Mouse (Mus musculus) CH12.LX (cell line): ENCODE measurements around the gene Ms4a1. TPM values are rescaled to one million over a fixed set of nuclear protein-coding genes. Genes with fewer than 3 reads are reported as not detected.

ENCODE experiments used
- DNase-seq: peaks from one replicate; pipeline ENCODE4 v3.0.0-alpha.2; 2013; ENCODE audit errors: extremely low read depth
- H3K27ac ChIP-seq: 2 replicates; pipeline ENCODE4 v1.5.1; 2012; ENCODE audit warnings: low read depth, mild to moderate bottlenecking, control low read depth, moderate library complexity; ENCODE audit not compliant: insufficient read depth
- H3K27me3 ChIP-seq: replicated peaks from 2 replicates; pipeline ENCODE3; 2012; ENCODE audit warnings: inconsistent platforms
- H3K36me3 ChIP-seq, 2 experiments: replicated peaks in 1 of 2; 2 replicates each; pipeline versions ENCODE3 to v1.6.1; 2012; ENCODE audit warnings: inconsistent platforms in 1 of 2, low read length in 1 of 2, mild to moderate bottlenecking in 1 of 2, mixed read lengths in 1 of 2, moderate library complexity in 1 of 2; ENCODE audit not compliant: control insufficient read depth in 1 of 2, insufficient read depth in 1 of 2
- H3K4me1 ChIP-seq, 2 experiments: 2 replicates each; pipeline ENCODE4 v1.6.1; 2012; ENCODE audit warnings: inconsistent platforms in 1 of 2, moderate library complexity in 1 of 2; ENCODE audit not compliant: insufficient read depth in 2 of 2, control insufficient read depth in 1 of 2
- H3K4me2 ChIP-seq: 2 replicates; pipeline ENCODE4 v1.6.1; 2012; ENCODE audit warnings: low read depth, mild to moderate bottlenecking, control low read depth; ENCODE audit not compliant: poor library complexity, insufficient read depth, severe bottlenecking
- H3K4me3 ChIP-seq, 3 experiments: fragments of 150-350 bp in 1 of 3; sonication (generic) in 1 of 3; replicated peaks in 1 of 3; 2 replicates each; pipeline versions ENCODE3 to v1.5.1; 2011 to 2012; ENCODE audit warnings: low read depth in 2 of 3, low read length in 2 of 3, mild to moderate bottlenecking in 2 of 3, moderate library complexity in 2 of 3, control low read depth in 1 of 3, improper control_type of control experiment in 1 of 3, inconsistent platforms in 1 of 3, mixed read lengths in 1 of 3; ENCODE audit not compliant: poor library complexity in 1 of 3
- H3K79me2 ChIP-seq: replicated peaks from 2 replicates; pipeline ENCODE4 v1.6.1; 2012; ENCODE audit warnings: mild to moderate bottlenecking, moderate library complexity; ENCODE audit not compliant: control insufficient read depth, poor library complexity, insufficient read depth, severe bottlenecking; ENCODE audit errors: extremely low read depth
- H3K9ac ChIP-seq: 2 replicates; pipeline ENCODE4 v1.6.1; 2012; ENCODE audit warnings: low read depth, mild to moderate bottlenecking, control low read depth, moderate library complexity; ENCODE audit not compliant: insufficient read depth
- H3K9me3 ChIP-seq: replicated peaks from 2 replicates; pipeline ENCODE3; 2012; ENCODE audit warnings: low read length, inconsistent platforms, mixed read lengths
- BHLHE40 ChIP-seq: IDR thresholded peaks from 2 replicates; pipeline ENCODE4 v1.6.1; 2011; ENCODE audit warnings: mild to moderate bottlenecking, low read depth, low read length, improper control_type of control experiment
- CHD2 ChIP-seq: IDR thresholded peaks from 2 replicates; pipeline ENCODE4 v1.6.1; 2011; ENCODE audit warnings: low read length, improper control_type of control experiment
- CTCF ChIP-seq, 2 experiments: IDR thresholded peaks in 1 of 2; conservative IDR thresholded peaks in 1 of 2; 2 replicates each; pipeline ENCODE4 v1.5.1; 2011 to 2012; ENCODE audit warnings: low read depth in 2 of 2, low read length in 2 of 2, improper control_type of control experiment in 1 of 2, inconsistent platforms in 1 of 2, mild to moderate bottlenecking in 1 of 2, moderate library complexity in 1 of 2
- E2F4 ChIP-seq: IDR thresholded peaks from 2 replicates; pipeline ENCODE4 v1.6.1; 2011; ENCODE audit warnings: low read depth, low read length, improper control_type of control experiment; ENCODE audit not compliant: insufficient replicate concordance
- ELF1 ChIP-seq: IDR thresholded peaks from 2 replicates; pipeline ENCODE4 v1.6.1; 2014; ENCODE audit warnings: low read depth, mild to moderate bottlenecking, inconsistent platforms, low read length, improper control_type of control experiment
- EP300 ChIP-seq: IDR thresholded peaks from 2 replicates; pipeline ENCODE4 v1.6.1; 2011; ENCODE audit warnings: low read length, improper control_type of control experiment
- ETS1 ChIP-seq: conservative IDR thresholded peaks from 2 replicates; pipeline ENCODE4 v1.6.1; 2012; ENCODE audit warnings: low read depth, mild to moderate bottlenecking, inconsistent platforms, low read length, improper control_type of control experiment, moderate library complexity
- GABPA ChIP-seq: IDR thresholded peaks from 2 replicates; pipeline ENCODE4 v1.6.1; 2012; ENCODE audit warnings: low read depth, low read length, improper control_type of control experiment, inconsistent platforms; ENCODE audit not compliant: insufficient replicate concordance
- HCFC1 ChIP-seq: IDR thresholded peaks from 2 replicates; pipeline ENCODE4 v1.6.1; 2012; ENCODE audit warnings: low read depth, mild to moderate bottlenecking, inconsistent platforms, low read length, improper control_type of control experiment
- IRF4 ChIP-seq: IDR thresholded peaks from 2 replicates; pipeline ENCODE4 v1.6.1; 2014; ENCODE audit warnings: low read depth, mild to moderate bottlenecking, inconsistent platforms, low read length, improper control_type of control experiment
- JUN ChIP-seq: IDR thresholded peaks from 2 replicates; pipeline ENCODE4 v1.6.1; 2011; ENCODE audit warnings: low read depth, mild to moderate bottlenecking, low read length, improper control_type of control experiment, moderate library complexity; ENCODE audit not compliant: insufficient read depth
- JUND ChIP-seq: conservative IDR thresholded peaks from 2 replicates; pipeline ENCODE4 v1.6.1; 2011; ENCODE audit warnings: low read depth, low read length, improper control_type of control experiment
- KAT2A ChIP-seq: IDR thresholded peaks from 2 replicates; pipeline ENCODE4 v1.6.1; 2012; ENCODE audit warnings: low read length, improper control_type of control experiment, inconsistent platforms; ENCODE audit not compliant: insufficient replicate concordance
- MAFK ChIP-seq: IDR thresholded peaks from 2 replicates; pipeline ENCODE4 v1.6.1; 2011; ENCODE audit warnings: low read length, improper control_type of control experiment; ENCODE audit not compliant: insufficient replicate concordance
- MAX ChIP-seq: IDR thresholded peaks from 2 replicates; pipeline ENCODE4 v1.6.1; 2011; ENCODE audit warnings: low read length, improper control_type of control experiment
- MAZ ChIP-seq: IDR thresholded peaks from 2 replicates; pipeline ENCODE4 v1.6.1; 2012; ENCODE audit warnings: low read depth, mild to moderate bottlenecking, inconsistent platforms, low read length, improper control_type of control experiment, moderate library complexity
- MYC ChIP-seq: IDR thresholded peaks from 2 replicates; pipeline ENCODE4 v1.6.1; 2011; ENCODE audit warnings: low read depth, mild to moderate bottlenecking, improper control_type of control experiment, low read length
- NELFE ChIP-seq: IDR thresholded peaks from 2 replicates; pipeline ENCODE4 v1.6.1; 2011; ENCODE audit warnings: low read depth, low read length, improper control_type of control experiment
- PAX5 ChIP-seq: IDR thresholded peaks from 2 replicates; pipeline ENCODE4 v1.6.1; 2012; ENCODE audit warnings: low read length, inconsistent platforms, mixed read lengths
- POLR2A ChIP-seq: IDR thresholded peaks from 2 replicates; pipeline ENCODE4 v1.6.1; 2011; ENCODE audit warnings: low read depth, mild to moderate bottlenecking, improper control_type of control experiment, low read length
- POLR2AphosphoS2 ChIP-seq: IDR thresholded peaks from 2 replicates; pipeline ENCODE4 v1.6.1; 2011; ENCODE audit warnings: low read depth, low read length, improper control_type of control experiment
- RAD21 ChIP-seq: IDR thresholded peaks from 2 replicates; pipeline ENCODE4 v1.6.1; 2011; ENCODE audit warnings: low read depth, mild to moderate bottlenecking, low read length, improper control_type of control experiment, moderate library complexity
- SIN3A ChIP-seq: IDR thresholded peaks from 2 replicates; pipeline ENCODE4 v1.6.1; 2012; ENCODE audit warnings: low read length, improper control_type of control experiment, inconsistent platforms
- SMC3 ChIP-seq: IDR thresholded peaks from 2 replicates; pipeline ENCODE4 v1.6.1; 2011; ENCODE audit warnings: low read depth, low read length, improper control_type of control experiment
- TBP ChIP-seq: conservative IDR thresholded peaks from 2 replicates; pipeline ENCODE4 v1.6.1; 2011; ENCODE audit warnings: low read depth, low read length, improper control_type of control experiment
- TCF12 ChIP-seq: IDR thresholded peaks from 2 replicates; pipeline ENCODE4 v1.6.1; 2014; ENCODE audit warnings: low read depth, mild to moderate bottlenecking, inconsistent platforms, low read length, improper control_type of control experiment
- UBTF ChIP-seq: IDR thresholded peaks from 2 replicates; pipeline ENCODE4 v1.6.1; 2012; ENCODE audit warnings: low read depth, mild to moderate bottlenecking, inconsistent platforms, low read length, improper control_type of control experiment, moderate library complexity
- USF1 ChIP-seq: IDR thresholded peaks from 2 replicates; pipeline ENCODE4 v1.6.1; 2014; ENCODE audit warnings: low read depth, mild to moderate bottlenecking, inconsistent platforms, low read length, improper control_type of control experiment
- USF2 ChIP-seq: conservative IDR thresholded peaks from 2 replicates; pipeline ENCODE4 v1.6.1; 2011; ENCODE audit warnings: low read depth, low read length, improper control_type of control experiment
- ZKSCAN1 ChIP-seq: IDR thresholded peaks from 2 replicates; pipeline ENCODE4 v1.6.1; 2012; ENCODE audit warnings: low read depth, inconsistent platforms, low read length, improper control_type of control experiment, borderline replicate concordance
- ZMIZ1 ChIP-seq: IDR thresholded peaks from 2 replicates; pipeline ENCODE4 v1.6.1; 2012; ENCODE audit warnings: low read depth, mild to moderate bottlenecking, inconsistent platforms, low read length, improper control_type of control experiment
- ZNF384 ChIP-seq: IDR thresholded peaks from 2 replicates; pipeline ENCODE4 v1.6.1; 2012; ENCODE audit warnings: low read depth, low read length, improper control_type of control experiment, inconsistent platforms
- dilution Hi-C: fragments of 300-500 bp; cut with MboI; formaldehyde crosslinking; loops from 2 replicates; pipeline ENCODE4 v1.14.3; 2020; ENCODE audit warnings: low sequenced_read_pairs; ENCODE audit not compliant: extremely low pct_unique_long_range_greater_than_20kb, extremely low pct_ligation_motif_present
- in situ Hi-C: fragments of 300-500 bp; cut with MboI; formaldehyde crosslinking; loops from 3 replicates; pipeline ENCODE4 v1.14.3; 2019; ENCODE audit warnings: low sequenced_read_pairs, low pct_ligation_motif_present, low pct_unique_long_range_greater_than_20kb, mixed read lengths
- polyA plus RNA-seq: library from polyadenylated mRNA; unstranded; fragments of >175 nt; gene quantifications from 2 replicates; pipeline ENCODE4 v1.2.1, GENCODE M21; 2012; ENCODE audit warnings: low read depth; ENCODE audit not compliant: insufficient read length
- total RNA-seq, 2 experiments: library from RNA; depleted of rRNA; stranded (reverse); fragments of 300-350 nt in 1 of 2; fragments of >200 nt in 1 of 2; gene quantifications; 2 replicates each; pipeline ENCODE4 v1.2.3; 2012 to 2014

The Ms4a1 gene
- total and polyA plus RNA-seq, 3 experiments = 106 to 642 (median 387) TPM

- dilution Hi-C loops (no loop called here), in situ Hi-C loops (no loop called here)
- Histone ChIP-seq H3K79me2 (no peaks in the 10 kb centered on the region), H3K36me3 (no peaks in the 10 kb centered on the region), H3K9me3 (no peaks in the 10 kb centered on the region), H3K4me3 (no peak overlapping the region), H3K4me2 (no peak overlapping the region), H3K4me1 (peaks cover 2 to 6% of the 10 kb centered on the region in 2 experiments; a peak in 2 of 4 replicates), H3K27me3 (no peaks in the 10 kb centered on the region), H3K27ac (no peak overlapping the region), H3K9ac (no peak overlapping the region)
- no peak for TF ChIP-seq PAX5
- no peak for TF ChIP-seq TBP
- TF ChIP-seq KAT2A = no peak
- no peak for TF ChIP-seq RAD21
- no peak for TF ChIP-seq CHD2
- TF ChIP-seq SMC3 = no peak
- TF ChIP-seq NELFE = no peak
- no peak for TF ChIP-seq ZNF384
- no peak for TF ChIP-seq USF2
- TF ChIP-seq UBTF = no peak
- TF ChIP-seq MAFK = no peak
- no peak for TF ChIP-seq MAZ
- TF ChIP-seq ZMIZ1 = no peak
- no peak for DNase-seq
Observed at GRCm38 (mm10) chr19:11276431-11276830, 10.4 kb upstream of the Ms4a1 start.

GRCm38 (mm10) chr19:11266956-11267355, 915 bp upstream of the Ms4a1 start:
- DNase-seq = peak; percentile 75
- peaks cover 8 to 25% of the 10 kb centered on the region in 2 experiments for H3K4me1 ChIP-seq
- peak overlapping the region; percentile 80 for H3K4me2 ChIP-seq
- H3K27me3 ChIP-seq = no peaks in the 10 kb centered on the region
- no peaks in the 10 kb centered on the region for H3K9me3 ChIP-seq
- in situ Hi-C loops (no loop called here), dilution Hi-C loops (no loop called here)
- H3K27ac ChIP-seq = peak overlapping the region; percentile 67; the same call in 1 of the 2 replicates
- peaks cover 28% of the 10 kb centered on the region for H3K79me2 ChIP-seq
- H3K4me3 ChIP-seq = no peak overlapping the region
- H3K36me3 ChIP-seq = peaks cover 0 to 10% of the 10 kb centered on the region in 2 experiments
- no peak overlapping the region for H3K9ac ChIP-seq
- TF ChIP-seq BHLHE40 = peak; percentile 33; the same call in 1 of the 2 replicates
- no peak for TF ChIP-seq ELF1
- no peak for TF ChIP-seq PAX5
- no peak for TF ChIP-seq ZKSCAN1
- no peak for TF ChIP-seq E2F4
- 0 out of 2 replicates have a peak, but pooled peaks have one; percentile 26 for TF ChIP-seq JUN
- TF ChIP-seq CHD2 = 0 out of 2 replicates have a peak, but pooled peaks have one; percentile 16
- TF ChIP-seq USF1 = no peak
- no peak for TF ChIP-seq ZMIZ1
- TF ChIP-seq GABPA = no peak
- no peak for TF ChIP-seq HCFC1
- no peak for TF ChIP-seq ZNF384
- 0 out of 2 replicates have a peak, but pooled peaks have one; percentile 59 for TF ChIP-seq SIN3A
- TF ChIP-seq MAX = no peak
- 0 out of 2 replicates have a peak, but pooled peaks have one; percentile 59 for TF ChIP-seq TCF12
- TF ChIP-seq POLR2AphosphoS2 = no peak
- TF ChIP-seq IRF4 = peak; percentile 60
- TF ChIP-seq USF2 = no peak
- 0 out of 2 replicates have a peak, but pooled peaks have one; percentile 25 for TF ChIP-seq JUND
- TF ChIP-seq MAZ = 0 out of 2 replicates have a peak, but pooled peaks have one; percentile 66
- TF ChIP-seq KAT2A = 0 out of 2 replicates have a peak, but pooled peaks have one; percentile 42
- TF ChIP-seq POLR2A = no peak; the same call in 1 of the 2 replicates
- TF ChIP-seq ETS1 = peak; percentile 89
- TF ChIP-seq TBP = no peak
- TF ChIP-seq EP300 = no peak
- no peak for TF ChIP-seq MYC
- TF ChIP-seq RAD21 = no peak
- no peak for TF ChIP-seq UBTF
- TF ChIP-seq CTCF (conservative IDR thresholded peaks at IDR 0.05 in 1 of 2, IDR thresholded peaks at IDR 0.05 in 1 of 2; ENCODE audit: low read depth in 2 of 2, low read length in 2 of 2) = no peak
